Mouse (Mus musculus): ENCODE measurements at regions not wholly inside any gene's neighbourhood (a gene's known extent, or its start where the extent isn't known, plus 50 kb on each side); places are given as distances from the start of the nearest gene placed in this dataset.

DNA sequence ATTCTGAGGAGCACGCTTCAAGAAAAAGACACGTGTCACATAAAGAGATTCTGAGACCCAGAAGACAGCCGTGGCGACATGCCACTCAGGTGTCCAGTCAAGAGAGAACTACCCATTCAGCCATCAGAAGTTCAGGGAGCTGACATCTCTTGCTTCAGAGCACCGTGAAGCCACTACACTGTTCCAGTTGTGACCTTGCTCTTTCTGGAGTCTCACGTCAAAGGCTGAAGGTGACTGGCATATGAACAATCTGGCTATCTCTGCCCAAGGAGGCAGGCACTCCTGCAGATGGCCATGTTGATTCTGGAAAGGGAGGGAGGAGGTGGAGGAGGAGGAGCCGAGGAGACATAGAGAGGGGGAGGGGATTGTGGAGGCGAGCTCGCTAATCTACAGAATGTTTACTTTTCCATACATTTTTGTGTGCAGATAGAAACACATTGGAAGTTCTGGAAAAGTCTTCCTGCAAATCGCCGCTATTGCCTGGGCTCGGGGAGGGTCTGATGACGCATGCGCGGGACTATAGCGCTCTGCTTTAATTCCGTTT, 116.3 kb upstream of the Ctnnb1 start:
- DNase-seq (ENCODE audit: low read depth): no peak

DNA sequence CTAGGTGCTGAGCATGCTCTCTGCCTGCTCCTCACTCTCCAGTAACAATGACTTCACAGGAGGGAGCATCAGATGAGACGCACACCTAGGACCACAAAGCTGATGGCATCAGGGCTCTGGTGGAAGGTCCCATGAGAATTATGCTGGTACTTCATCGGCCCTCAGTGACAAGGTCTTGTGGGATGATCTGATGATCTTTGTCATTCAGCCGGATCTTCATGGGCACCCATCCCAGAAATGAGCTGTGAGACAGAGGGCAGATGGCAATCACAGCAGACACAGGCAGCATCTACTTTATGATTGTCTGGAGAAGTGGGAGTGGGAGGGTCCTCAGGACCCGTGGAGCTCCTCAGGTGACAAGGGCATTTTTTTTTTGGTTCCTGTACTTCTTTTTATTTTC, 114.7 kb upstream of the Ctnnb1 start:
- no peak for DNase-seq (ENCODE audit: low read depth)

DNA sequence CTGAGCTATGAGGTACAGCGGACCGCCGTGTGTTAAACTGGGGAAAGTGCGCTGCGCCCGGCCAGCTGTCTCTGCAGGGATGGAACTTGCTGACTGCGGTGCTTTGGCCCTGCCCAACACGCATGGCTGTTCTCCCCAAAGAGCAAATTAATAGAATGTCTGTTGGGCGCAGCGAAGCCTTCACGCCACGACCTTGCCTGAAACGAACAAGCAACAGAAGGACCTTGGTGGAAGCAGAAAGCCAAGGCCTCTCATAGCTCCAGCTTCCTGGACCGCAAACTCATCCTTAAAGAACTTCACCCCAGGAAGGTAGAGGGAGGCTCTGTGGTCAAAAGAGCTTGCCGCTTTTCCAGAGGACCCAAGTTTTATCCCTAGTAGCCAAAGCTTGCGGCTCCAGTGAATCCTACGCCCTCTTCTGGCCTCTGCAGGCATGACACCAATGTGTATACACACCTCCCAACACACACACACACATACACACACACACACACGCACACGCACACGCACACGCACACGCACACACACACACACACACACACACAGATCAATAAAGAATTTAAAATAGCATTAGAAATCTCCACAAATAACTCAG, 110.2 kb upstream of the Ctnnb1 start:
- no peak for DNase-seq (ENCODE audit: low read depth)

DNA sequence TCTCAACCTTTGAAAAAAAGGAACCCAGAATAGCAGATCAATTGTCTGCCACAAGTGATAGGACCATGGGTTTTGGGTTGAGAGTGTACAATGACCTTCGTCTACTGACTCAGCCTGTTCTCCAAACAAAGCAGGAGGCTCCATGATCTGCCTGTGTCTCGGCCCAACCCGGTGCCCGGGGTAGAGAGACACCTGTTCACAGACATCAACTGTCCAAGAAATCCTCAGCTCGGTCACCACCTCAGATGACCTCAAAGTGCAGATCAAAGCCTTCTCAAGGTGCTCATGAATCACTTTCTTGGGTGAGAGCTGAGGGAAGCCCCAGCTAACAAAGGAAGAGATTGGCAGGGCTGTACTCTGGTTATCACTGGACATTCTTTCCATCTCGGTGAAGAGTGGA, 108.1 kb upstream of the Ctnnb1 start:
- DNase-seq (ENCODE audit: low read depth): no peak

DNA sequence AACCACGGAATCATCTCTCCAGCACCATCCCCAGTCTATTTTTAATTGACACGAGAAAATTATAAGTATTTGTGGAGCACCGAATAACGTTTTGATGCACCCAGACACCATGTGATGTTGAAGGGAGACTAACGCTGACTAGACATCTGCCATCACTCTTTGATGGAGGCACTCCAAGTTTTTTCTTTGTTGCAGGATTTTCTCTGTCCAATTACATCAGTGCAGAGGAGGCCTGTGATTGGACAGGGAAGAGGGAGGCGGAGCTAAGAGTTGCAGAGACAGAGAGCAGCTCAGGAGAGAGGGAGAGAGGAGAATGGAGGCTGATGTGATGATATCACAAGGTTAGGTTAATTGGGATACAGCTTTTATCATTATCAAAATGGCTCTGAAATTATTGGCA, 105.6 kb upstream of the Ctnnb1 start:
- no peak for DNase-seq (ENCODE audit: low read depth)

DNA sequence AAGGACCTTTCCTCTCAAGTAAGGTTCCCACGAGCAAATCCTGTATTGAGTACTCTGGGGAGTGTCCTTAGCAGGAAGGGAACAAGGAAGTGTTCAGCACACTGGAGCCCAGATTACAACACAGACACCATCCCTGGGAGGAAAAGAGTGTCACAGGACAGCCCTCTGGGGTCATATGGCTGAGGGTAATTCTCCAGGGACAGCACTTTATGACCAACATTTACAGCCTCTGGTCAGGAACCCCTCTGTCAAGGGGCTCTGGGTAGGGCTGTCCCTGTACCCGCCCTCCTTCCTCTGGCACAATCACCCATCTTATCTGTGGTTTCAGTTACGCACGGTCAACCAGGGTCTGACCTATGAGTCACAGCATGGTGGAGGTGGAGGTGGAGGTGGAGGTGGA, 102.8 kb upstream of the Ctnnb1 start:
- DNase-seq (ENCODE audit: low read depth): no peak

DNA sequence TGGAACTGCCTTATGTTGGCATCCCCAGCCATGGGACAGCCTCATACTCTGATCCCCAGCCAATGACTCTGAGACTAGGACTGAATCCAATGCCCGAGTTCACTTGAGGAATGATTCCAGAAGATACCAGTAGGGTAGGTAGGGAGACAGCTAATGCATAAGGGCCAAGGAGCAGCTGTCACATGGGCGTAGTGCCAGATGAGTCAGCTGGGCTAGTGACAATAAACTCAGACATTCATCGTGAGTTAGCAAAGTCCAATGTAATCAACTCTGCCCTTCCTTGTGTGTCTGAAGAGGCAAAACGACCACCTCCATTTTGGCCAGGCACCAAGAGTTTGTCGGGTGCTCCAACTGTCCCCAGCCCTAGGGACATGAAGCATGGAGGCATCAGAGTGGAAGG, 98.5 kb upstream of the Ctnnb1 start:
- peak; percentile 31 for DNase-seq (ENCODE audit: low read depth)

DNA sequence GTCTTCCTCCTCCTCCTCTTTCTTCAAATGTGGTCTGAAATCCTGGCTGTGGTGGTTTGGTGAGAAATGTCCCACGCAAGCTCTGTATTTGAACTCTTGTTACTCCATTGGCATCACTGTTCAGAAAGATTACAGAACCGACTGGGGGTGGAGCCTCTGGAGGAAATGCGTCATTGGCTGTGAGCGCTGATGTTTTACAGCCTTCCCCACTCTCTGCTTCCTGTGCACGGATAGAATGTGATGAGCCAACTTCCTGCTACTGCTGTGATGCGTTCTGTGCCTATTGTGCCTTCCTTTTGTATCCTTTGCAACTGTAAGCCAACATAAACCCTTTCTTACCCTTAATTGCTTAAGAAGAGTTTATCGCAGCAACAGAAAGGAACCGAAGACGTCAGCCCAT, 94.8 kb upstream of the Ctnnb1 start:
- DNase-seq (ENCODE audit: low read depth): no peak

DNA sequence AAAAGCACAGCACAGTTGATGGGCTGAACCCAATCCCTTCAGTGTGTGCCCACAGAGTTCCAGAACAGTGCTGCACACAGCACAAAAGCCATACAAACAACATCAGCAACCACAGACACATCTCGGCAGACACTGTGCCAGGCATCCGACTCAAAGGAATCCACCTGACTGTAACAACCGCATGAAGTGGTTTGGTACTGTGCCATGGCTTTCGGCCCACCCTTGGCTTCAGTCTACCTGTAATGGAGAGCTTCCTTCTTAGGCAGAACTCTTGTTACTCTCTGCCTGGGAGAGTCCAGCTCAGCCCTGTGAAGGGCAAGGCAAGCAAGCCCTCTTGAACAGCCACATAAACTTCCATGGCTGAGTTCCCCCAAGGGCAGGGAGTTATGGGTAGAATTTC, 93.4 kb upstream of the Ctnnb1 start:
- DNase-seq (ENCODE audit: low read depth): no peak

DNA sequence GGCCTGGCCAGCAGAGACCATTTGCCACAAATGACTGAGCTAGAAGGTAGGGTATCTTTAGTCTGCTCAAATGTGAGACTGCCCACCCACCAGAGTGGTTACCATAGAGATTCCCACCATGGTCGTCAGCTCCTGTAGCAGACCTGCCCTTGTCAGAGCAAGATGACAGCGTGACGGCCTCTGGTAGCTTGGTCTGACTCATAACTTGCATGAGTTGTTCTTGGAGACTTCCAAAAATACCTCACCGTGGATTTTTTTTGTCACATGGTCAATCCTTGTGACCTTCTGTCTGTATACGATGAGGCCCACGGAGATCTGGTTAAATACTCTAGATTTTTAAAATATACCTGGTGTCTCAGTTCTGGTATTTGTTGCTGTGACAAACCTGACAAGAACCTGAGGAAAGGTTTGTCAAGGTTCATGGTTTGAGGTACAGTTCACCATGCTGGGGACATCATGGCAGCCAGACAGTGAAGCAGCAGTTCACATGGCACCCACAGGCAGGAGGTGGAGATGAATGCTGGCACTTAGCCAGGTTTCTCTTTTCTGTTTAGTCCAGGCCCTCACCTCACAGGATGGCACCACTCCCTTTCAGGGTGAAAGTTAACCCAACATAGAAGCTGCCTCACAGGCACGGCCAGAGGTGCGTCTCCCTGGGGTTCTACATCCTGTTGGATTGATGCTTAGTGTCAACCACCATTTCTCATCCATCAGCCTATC, 91.4 kb upstream of the Ctnnb1 start:
- DNase-seq (ENCODE audit: low read depth): no peak

DNA sequence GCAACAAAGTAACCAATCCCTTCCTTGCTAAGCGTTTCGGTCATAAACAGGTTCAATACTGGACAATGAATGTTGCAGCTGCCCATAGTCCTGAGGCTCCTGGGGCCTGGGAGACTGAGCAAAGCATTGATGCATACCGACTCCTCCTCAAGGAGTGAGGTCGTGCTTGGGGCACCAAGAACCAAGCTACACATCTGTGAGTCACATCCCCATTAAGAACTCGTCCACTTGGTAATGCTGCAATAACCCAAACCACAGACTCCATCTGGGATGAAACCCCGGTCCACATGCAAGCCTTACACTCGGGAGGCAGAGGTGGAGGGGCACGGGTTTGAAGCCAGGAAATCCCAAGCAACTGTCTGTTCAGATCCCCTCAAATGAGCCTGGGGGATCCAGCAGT, 85.3 kb upstream of the Ctnnb1 start:
- no peak for DNase-seq (ENCODE audit: low read depth)

DNA sequence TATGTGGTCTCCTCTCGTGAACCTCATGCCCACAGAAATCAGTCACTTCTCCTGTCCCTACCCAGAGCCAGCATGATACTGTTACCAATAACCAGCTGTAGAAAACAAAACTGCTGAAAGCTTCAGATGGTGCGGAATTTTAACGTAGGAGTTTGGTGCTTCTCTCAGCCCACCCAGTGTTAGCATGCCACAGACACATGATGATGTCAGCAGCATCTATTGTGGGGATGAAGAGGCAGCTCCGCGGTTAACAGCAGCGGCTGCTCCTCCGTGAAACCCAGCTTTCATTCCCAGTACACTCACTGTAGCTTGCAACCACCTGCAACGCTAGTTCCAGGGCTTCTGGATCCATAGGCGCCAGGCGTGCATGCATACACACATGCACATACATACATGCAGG, 83.5 kb upstream of the Ctnnb1 start:
- no peak for DNase-seq (ENCODE audit: low read depth)

DNA sequence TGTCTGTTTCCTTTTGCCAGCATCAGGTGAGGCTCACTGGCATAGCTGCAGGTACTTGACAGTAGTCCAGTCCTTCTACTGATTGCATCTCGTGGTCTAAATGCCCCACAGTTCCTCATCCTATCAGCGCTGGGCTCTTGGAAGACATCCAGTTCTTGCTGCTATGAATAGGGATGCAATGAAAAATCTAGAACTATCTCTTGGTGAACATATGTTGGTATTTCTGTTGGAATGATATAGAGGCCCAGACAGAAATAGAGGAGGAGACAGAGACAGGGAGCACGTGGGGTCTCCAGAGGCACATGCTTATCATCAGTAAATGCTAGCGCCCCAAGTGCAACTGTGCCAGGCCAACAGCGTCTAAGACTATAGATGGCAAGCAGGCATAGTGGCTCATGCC, 81.4 kb upstream of the Ctnnb1 start:
- no peak for DNase-seq (ENCODE audit: low read depth)

DNA sequence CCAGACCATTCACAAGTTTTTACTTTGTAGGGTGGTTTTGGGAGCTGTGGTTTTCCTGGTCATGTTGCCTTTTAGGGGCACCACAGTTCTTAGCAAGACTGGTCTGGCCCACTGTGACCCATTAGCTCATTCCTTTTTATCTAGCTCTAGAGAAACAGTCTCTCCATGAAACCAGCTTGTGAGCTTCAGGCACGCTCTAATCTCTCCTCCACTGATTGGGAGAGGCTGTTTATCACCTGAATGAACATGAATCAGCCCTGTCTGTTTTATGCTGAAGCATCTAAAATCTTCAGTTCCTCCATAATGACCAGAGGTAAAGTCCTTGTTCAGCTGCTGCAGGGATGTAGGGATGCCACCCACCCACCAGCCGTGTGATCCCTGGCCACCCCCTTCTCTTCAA, 80.1 kb upstream of the Ctnnb1 start:
- no peak for DNase-seq (ENCODE audit: low read depth)

DNA sequence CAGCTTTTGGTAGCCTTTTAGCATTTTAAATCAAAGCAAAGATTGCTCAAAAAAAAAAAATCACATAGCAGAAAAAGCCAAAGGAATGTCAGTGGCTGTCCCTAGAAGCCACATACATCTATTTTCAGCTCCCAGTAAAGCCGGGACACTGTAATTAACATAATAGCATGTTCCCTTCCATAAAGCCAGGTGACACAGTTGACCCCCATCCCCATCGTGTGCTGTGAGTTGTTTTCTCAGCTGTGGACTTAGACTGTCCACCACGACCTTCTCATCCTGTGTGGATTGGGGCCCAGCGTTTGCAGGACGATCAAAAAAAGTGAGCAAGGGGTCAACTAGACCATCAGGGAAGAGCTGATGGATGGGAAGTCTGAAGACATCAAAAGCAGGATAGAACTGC, 78.9 kb upstream of the Ctnnb1 start:
- no peak for DNase-seq (ENCODE audit: low read depth)

DNA sequence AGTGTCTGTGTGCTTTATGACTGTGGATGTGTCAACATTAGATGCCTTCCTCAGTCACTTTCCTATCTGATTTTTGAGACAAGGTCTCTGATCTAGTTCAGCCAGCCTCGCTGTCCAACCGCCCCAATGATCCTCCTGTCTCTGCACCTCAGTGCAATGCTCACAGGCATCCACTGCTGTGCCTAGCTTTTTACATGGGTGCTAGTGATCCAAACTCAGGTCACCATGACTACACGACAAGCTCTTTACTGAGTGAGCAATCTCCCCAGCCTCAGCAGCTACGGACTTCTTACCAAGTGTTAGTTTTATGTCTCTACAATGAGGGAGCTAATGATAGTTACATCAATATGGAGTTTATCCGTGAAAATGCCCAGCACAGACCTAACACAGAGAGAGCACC, 77.1 kb upstream of the Ctnnb1 start:
- DNase-seq (ENCODE audit: low read depth): no peak

DNA sequence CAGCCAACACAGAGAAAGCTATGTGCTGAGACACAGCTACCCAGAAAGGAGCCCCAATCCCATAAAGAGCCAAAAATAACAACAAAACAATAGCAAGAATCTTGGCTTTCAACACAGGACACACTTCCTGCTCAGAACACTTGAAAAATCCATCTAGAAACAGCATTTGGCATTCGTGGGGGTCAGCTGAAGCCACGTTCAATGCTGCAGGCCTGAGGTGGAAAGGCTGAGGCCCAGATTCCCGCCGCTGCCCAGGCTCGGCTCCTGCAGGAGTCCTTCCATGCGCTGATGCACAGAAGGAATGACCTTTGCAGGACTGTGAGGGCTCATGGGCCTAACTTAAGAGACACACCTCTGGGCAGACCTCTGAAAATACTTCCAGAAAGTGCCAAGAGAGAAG, 76.4 kb upstream of the Ctnnb1 start:
- no peak for DNase-seq (ENCODE audit: low read depth)

DNA sequence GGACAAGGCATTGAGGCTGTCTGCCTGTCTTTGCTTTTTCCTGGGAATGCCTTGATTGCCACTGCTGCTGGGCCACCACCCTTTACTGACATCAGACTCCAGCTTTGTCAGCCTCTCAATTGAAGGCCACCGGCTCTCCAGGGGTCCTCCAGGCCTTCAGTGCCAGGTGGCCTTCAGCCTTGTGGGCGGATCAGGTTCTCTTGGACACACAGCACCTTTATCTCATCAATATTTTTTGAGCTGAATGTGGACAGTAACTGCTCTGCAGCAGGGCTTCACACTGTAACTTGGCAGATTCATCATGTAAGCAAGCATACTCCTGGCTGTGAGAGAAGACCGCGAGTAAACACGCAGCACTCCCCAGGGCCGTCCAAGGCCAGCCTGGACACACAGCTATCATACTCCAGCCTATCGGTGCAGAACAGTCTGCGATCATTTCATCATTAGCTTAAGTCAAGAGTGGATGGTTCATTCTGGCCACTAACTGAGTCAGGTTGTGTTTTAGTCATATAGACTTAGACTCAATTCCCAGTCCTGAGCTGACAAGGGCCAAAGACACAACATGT, 75.9 kb upstream of the Ctnnb1 start:
- DNase-seq (ENCODE audit: low read depth): no peak

DNA sequence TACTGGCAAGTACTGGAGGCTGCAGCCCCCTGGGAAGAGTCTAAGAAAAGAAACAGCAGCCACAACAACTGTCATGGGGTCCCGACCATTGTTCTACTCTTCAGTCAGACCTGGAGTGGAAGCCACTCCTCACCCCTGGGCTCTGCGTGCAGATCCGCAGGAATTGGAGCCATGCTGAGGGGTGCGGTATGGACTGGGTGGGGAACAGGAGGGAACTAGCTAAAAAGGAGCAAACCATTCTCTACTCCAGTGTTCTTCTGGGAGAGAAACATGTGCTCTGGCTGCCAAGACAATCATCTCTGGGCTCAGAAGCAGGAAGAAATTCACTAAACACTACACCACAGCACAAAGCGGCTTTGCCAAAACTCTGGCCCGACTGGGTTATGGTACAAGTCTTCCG, 74.7 kb upstream of the Ctnnb1 start:
- no peak for DNase-seq (ENCODE audit: low read depth)

DNA sequence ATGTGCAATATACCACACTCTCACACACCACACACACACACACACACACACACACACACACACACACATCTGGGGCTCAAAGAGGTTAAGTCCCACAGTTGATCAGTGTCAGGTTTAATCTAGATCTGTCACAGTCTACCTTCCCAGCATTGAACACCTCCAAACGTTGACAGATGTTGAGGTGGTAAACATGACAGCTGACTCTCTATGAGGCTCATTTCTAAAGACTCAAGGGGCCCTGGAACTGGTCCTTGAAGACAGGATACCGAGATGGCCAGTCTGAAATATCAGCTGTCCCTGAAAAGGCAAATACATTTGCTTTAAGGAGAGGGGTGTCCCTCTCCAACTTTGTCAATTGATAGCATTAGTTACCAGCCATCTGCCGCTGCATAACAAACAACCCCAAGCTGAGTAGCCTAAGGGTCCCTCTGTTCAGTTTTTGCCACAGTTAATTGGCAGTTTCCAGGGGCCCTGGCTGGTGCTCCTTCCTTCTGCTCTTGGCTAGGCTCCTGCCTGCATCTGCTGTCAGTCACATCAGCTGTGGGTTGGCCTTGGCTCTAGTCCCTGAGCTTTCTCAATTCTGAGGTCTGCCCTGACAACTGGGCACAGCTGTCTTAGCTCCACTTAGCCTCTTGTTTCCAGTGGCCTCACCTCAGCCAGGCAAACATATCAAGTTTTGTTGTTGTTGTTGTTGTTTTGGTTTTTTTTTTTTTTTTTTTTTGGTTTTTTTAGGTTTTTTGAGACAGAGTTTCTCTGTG, 73.5 kb upstream of the Ctnnb1 start:
- DNase-seq (ENCODE audit: low read depth): no peak

DNA sequence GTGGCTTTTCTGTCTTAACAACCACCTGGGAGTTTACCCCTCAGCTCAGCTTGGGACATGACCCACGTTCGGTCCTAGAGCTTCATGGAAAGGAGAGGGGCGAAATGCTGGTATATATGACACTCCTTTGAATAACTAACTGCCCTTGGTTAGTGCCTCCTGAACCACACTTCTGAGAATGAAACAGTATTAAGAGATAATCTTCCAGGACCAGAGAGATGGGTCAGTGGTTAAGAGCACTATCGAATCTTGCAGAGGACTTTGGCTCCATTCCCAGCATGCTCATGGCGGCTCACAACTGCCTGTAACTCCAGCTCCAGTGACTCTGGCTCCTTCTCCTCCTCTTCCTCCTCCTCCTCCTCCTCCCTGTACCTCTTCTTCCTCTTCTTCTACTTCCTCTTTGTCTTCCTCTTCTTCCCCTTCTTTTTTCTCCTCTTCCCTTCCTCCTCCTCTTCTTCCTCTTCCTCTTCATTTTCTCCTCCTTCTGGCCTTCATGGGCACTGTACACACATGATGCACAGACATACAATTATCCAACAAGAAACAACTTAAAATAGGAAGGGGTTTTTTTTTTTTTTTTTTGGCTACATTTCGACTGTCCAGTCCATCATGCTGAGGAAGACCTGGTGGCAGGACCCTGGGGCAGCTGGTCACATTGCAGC, 71.0 kb upstream of the Ctnnb1 start:
- DNase-seq (ENCODE audit: low read depth): no peak

DNA sequence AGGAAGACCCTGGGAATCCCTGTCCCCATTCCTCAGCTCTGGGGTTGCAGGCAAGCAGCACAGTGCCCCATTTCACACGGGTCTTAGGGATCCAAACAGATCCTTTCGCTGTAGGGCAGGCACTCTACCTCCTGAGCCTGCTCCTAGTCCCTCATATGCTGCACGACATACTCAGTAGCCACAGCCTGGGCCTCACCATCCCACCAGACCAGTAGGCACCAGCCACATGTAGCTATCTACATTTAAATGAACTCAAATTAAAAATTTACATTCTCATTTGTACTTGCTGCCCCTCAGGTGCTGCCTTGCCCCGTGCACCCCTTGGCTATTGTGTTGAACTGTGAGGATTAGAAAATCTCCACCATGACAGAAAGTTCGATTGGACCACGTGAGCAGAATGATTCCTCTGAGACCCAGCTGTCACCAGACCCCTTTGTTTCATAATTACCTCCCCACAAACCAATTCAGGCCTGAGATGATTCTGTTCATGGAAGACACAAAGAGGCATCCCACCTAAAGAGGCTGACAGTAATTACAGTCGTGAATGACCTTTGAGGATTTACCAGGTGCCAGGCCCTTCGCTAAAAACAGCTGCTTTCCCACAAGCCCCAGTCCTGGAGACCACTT, 67.9 kb upstream of the Ctnnb1 start:
- DNase-seq (ENCODE audit: low read depth): no peak
